Mouse (Mus musculus) liver, embryonic 13.5 days (tissue): ENCODE measurements around the gene Shank2. TPM values are rescaled to one million over a fixed set of nuclear protein-coding genes. Genes with fewer than 3 reads are reported as not detected.
A peak's percentile ranks its signal among the peaks of the same experiment; 100 is the strongest.

Source experiments
- ATAC-seq: fragments of 200-750 bp; cut with Nextera tagmentation; 2 replicates; pipeline ENCODE4 v1.8.0; 2017; ENCODE audit warnings: low read depth, mild to moderate bottlenecking, moderate number of reproducible peaks, moderate library complexity
- DNase-seq: peaks from one replicate; pipeline ENCODE4 v3.0.0; 2022
- H3K27ac ChIP-seq: fragments of 300-500 bp; sonication (generic); 2 replicates; pipeline ENCODE4 v1.5.1; 2015; ENCODE audit warnings: moderate library complexity, mild to moderate bottlenecking, inconsistent platforms
- H3K27me3 ChIP-seq: fragments of 300-500 bp; sonication (generic); 2 replicates; pipeline ENCODE4 v1.6.1; 2015; ENCODE audit warnings: mild to moderate bottlenecking, inconsistent platforms
- H3K36me3 ChIP-seq: fragments of 300-500 bp; sonication (generic); 2 replicates; pipeline ENCODE4 v1.6.1; 2015; ENCODE audit warnings: mild to moderate bottlenecking, inconsistent platforms
- H3K4me1 ChIP-seq: fragments of 300-500 bp; sonication (generic); replicated peaks from 2 replicates; pipeline ENCODE4 v1.6.1; 2015; ENCODE audit warnings: inconsistent platforms
- H3K4me2 ChIP-seq: fragments of 300-500 bp; sonication (generic); 2 replicates; pipeline ENCODE4 v1.6.1; 2015; ENCODE audit warnings: inconsistent platforms, mild to moderate bottlenecking, moderate library complexity
- H3K4me3 ChIP-seq: fragments of 300-500 bp; sonication (generic); replicated peaks from 2 replicates; pipeline ENCODE4 v1.5.1; 2015; ENCODE audit warnings: mild to moderate bottlenecking, inconsistent platforms
- H3K9ac ChIP-seq: fragments of 300-500 bp; sonication (generic); 2 replicates; pipeline ENCODE4 v1.6.1; 2015; ENCODE audit warnings: mild to moderate bottlenecking, inconsistent platforms
- H3K9me3 ChIP-seq: fragments of 300-500 bp; sonication (generic); replicated peaks from 2 replicates; pipeline ENCODE4 v1.6.1; 2016; ENCODE audit warnings: inconsistent platforms
- WGBS: fragments of 180-500 bp; shearing (Covaris S2); methylation state at CpG from one replicate; pipeline ENCODE4 v1.1.7; 2015; ENCODE audit not compliant: insufficient replicate concordance; 5-methylcytosine and 5-hydroxymethylcytosine counted together
- polyA plus RNA-seq: library from polyadenylated mRNA; unstranded; fragments of >200 nt; fragmentation: Nextera tagmentation; extraction: Ambion mirVana; gene quantifications from 2 replicates; pipeline ENCODE4 v1.2.1, GENCODE M21; 2015

Gene Shank2
- 0.22 and 0.30 TPM in 2 replicates for polyA plus RNA-seq

DNA sequence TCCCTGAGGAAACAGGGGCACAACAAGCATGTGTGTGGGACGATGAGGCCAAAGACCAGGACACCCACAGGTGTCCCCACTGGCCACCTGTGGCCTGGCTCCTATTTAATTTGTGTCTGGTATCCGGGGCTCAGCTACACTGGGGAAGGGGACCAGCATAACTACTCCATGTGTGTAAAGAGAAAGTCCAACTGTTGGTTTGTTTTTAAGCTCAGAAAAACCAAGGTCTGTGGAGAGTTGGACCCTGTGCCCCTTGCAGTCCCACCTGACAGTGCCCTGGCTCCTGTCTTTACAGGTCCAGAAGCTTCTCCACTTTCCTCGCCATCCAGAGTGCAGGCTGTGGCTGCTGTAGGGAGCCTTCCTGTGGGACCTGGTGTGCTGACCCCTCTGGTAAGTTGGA, at the start of gene Shank2:
Gene Shank2 (plus strand): TSS at position 301 of the 400 bp plus-strand sequence.
- ATAC-seq, result no peak
- Histone ChIP-seq H3K9me3 (no peaks in the 10 kb centered on the region), H3K27me3 (no peaks in the 10 kb centered on the region), H3K36me3 (no peaks in the 10 kb centered on the region), H3K9ac (no peak within 1 kb of the TSS), H3K27ac (no peak within 1 kb of the TSS), H3K4me3 (no peak within 1 kb of the TSS), H3K4me1 (no peaks in the 10 kb centered on the region), H3K4me2 (no peak within 1 kb of the TSS)
- 56% methylated on average over 3 of the region's 3 CpGs for WGBS
- no peak for DNase-seq

- Histone ChIP-seq H3K9ac (no peak overlapping the region), H3K4me1 (0 out of 2 replicates have a peak, but pooled peaks cover 4% of the 10 kb centered on the region), H3K27ac (no peak overlapping the region), H3K4me2 (no peak overlapping the region), H3K4me3 (no peak overlapping the region), H3K36me3 (no peaks in the 10 kb centered on the region), H3K27me3 (no peaks in the 10 kb centered on the region), H3K9me3 (peaks cover 1% of the 10 kb centered on the region; the same call in 1 of the 2 replicates)
- 59% methylated on average over 3 of the region's 3 CpGs for WGBS
- DNase-seq (no peak), ATAC-seq (no peak)
These were observed 49.6 kb upstream of the Shank2 start for GRCm38 (mm10) chr7:143952130-143952529.

DNA sequence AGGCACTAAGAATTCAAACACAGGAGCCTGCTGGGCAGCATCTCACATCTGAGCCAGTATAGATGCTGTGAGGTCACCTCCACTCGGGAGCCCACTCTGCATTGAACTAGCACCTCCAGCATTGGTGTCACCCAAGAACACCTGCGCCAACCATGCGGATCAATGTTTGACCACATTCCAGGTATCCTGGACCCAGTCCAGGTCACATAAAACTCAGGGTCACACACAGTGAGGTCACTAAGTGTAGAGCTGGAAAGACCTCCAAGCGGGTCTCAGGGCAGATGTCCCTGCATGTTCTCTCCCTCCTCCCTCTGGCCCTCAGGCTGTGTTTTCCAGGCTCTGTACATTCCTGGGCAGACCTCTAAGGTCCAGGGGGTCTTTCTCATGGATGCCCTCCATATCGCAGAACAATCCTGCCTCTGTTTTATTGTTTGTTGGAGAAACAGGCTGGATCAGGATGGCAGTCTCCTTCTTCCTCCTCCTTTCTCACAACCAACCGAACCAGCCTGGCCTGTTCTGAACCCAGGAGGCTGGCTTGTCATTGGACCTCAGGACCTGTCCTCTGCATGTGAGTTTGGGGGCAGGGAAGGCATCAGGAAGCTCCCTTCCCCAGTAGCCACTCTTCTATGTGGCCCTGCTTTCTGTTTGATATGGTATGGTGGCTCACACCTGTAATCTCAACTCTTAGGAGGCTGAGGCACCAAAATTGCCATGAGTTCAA, 45.0 kb upstream of the Shank2 start:
- Histone ChIP-seq H3K9me3 (no peaks in the 10 kb centered on the region), H3K4me3 (no peak overlapping the region), H3K9ac (no peak overlapping the region), H3K36me3 (no peaks in the 10 kb centered on the region), H3K4me2 (no peak overlapping the region), H3K27me3 (no peaks in the 10 kb centered on the region), H3K4me1 (0 out of 2 replicates have a peak, but pooled peaks cover 4% of the 10 kb centered on the region), H3K27ac (no peak overlapping the region)
- DNase-seq (no peak), ATAC-seq (no peak)
- WGBS, result 57% methylated on average over 6 of the region's 6 CpGs

GRCm38 (mm10) chr7:143958030-143958565, 43.6 kb upstream of the Shank2 start:
- Histone ChIP-seq H3K4me2 (no peak overlapping the region), H3K9ac (no peak overlapping the region), H3K4me3 (no peak overlapping the region), H3K27ac (no peak overlapping the region), H3K36me3 (no peaks in the 10 kb centered on the region), H3K27me3 (no peaks in the 10 kb centered on the region), H3K4me1 (0 out of 2 replicates have a peak, but pooled peaks cover 4% of the 10 kb centered on the region), H3K9me3 (no peaks in the 10 kb centered on the region)
- DNase-seq, result no peak
- ATAC-seq, result no peak
- WGBS, result 54% methylated on average over 11 of the region's 11 CpGs

DNA sequence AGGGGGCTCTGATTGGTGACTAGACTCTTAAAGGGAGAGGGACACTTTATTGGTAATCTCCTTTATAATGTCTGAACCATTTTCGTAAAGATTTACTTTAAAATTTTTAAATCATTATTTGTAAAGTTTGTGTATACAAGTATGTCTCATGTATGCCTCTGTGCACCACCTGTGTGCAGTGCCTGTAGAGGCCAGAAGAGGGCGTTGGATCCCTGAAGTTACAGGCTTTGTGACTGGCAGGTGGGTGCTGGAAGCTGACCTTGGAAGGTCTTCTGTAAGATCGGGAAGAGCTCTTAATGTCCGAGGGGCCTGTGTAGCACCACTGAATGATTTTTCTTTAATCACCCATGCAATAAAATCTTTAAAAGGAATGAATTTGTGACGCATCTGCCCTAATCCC, 37.9 kb upstream of the Shank2 start:
- no peaks in the 10 kb centered on the region for H3K27me3 ChIP-seq
- H3K9me3 ChIP-seq, result no peaks in the 10 kb centered on the region
- ATAC-seq, result no peak
- no peak overlapping the region for H3K4me3 ChIP-seq
- H3K36me3 ChIP-seq, result no peaks in the 10 kb centered on the region
- no peak overlapping the region for H3K9ac ChIP-seq
- no peaks in the 10 kb centered on the region for H3K4me1 ChIP-seq
- DNase-seq, result no peak
- WGBS, result 62% methylated on average over 5 of the region's 5 CpGs
- no peak overlapping the region for H3K27ac ChIP-seq
- H3K4me2 ChIP-seq, result no peak overlapping the region

DNA sequence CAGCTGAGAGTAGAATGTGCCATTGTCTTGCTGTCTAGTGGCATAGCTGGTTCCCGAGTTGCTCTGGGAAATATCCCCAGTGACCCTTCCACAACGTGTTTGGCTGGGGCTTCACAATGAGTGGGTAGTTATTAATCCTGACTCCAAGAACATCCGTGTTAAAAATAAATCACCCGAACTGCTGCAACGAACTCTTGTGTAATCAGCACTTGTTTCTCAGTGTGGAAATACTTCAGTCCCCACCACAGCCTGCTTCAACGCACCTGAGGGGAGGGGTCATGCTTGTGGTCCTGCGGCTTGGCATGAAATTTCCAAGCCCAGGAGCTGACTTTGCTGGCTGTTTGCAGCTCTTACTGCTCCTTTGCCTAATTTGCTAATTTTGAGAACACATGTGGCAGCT, 35.1 kb upstream of the Shank2 start:
- ATAC-seq (no peak), DNase-seq (no peak)
- no peaks in the 10 kb centered on the region for H3K4me1 ChIP-seq
- H3K36me3 ChIP-seq, result no peaks in the 10 kb centered on the region
- no peak overlapping the region for H3K4me3 ChIP-seq
- no peaks in the 10 kb centered on the region for H3K27me3 ChIP-seq
- 61% methylated on average over 7 of the region's 7 CpGs for WGBS
- no peak overlapping the region for H3K27ac ChIP-seq
- H3K9ac ChIP-seq, result no peak overlapping the region
- no peak overlapping the region for H3K4me2 ChIP-seq
- H3K9me3 ChIP-seq, result no peaks in the 10 kb centered on the region

DNA sequence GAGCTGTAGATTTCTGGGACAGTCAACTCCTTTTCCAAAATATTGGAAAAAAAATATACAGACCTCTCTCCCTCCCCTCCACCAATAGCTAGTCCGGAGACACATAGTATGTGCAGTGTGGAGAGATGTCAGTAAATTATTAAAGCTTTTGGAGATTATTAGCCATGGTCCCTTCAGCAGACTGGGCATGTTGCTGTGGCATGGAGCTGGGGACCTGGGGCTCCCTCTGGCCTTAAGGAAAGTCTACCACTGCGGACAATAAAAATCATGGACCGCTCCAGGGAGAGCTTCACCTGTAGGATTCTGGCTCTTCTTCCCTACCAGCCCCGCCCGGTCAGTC, 24.3 kb upstream of the Shank2 start:
- no peaks in the 10 kb centered on the region for H3K36me3 ChIP-seq
- no peaks in the 10 kb centered on the region for H3K9me3 ChIP-seq
- H3K9ac ChIP-seq, result no peak overlapping the region
- no peaks in the 10 kb centered on the region; the same call in 1 of the 2 replicates for H3K4me1 ChIP-seq
- DNase-seq (no peak), ATAC-seq (no peak)
- H3K27ac ChIP-seq, result no peak overlapping the region
- peak overlapping the region; percentile 51 for H3K4me3 ChIP-seq
- WGBS, result 14% methylated on average over 5 of the region's 5 CpGs
- peaks cover 63% of the 10 kb centered on the region for H3K27me3 ChIP-seq
- peak overlapping the region; percentile 57; the same call in 1 of the 2 replicates for H3K4me2 ChIP-seq

DNA sequence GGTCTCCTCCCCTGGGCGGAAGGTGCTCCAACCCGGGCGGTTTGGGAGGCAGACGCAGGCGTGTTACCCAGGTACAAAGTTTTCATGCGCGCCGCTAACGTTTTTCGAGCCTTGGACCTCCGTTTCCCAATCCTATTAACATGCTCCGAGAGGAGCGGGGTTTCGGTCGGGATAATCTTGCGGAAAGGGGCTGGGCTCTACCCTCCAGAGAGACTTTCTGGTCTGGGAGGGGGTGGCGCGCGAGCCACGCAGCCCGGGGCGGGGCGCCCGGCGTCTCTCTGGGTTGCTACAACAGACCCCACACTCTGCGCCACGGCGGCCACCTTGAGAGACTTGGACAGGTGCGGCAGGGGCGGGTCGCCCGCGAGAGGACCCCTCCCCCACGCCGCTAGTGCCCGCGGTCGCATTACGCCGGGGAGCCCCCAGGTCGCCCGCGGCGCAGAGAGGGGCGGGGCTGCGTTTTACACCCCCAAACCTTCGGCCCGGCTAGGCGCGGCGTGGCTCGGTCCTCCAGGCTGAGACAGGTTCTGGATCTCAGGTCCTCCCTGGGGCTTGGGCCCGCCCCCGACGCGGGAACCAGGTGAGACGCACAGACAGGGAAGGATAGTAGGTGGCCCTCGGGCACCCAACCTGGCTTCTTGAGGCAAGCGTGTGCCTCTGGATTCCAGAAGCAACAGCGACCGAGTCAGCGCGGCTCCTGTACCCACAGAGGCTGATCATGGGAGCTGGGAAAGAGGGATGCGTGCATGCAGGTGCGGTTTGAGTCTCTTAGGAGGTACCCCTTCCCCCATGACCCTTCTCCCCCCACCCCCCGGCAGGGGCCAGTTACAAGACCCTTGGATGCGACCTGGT, 23.7 kb upstream of the Shank2 start:
- no peaks in the 10 kb centered on the region for H3K9me3 ChIP-seq
- no peak overlapping the region for H3K27ac ChIP-seq
- WGBS, result 4% methylated on average over 67 of the region's 67 CpGs
- H3K4me1 ChIP-seq, result no peaks in the 10 kb centered on the region; the same call in 1 of the 2 replicates
- peak overlapping the region; percentile 57 for H3K4me2 ChIP-seq
- no peak overlapping the region for H3K9ac ChIP-seq
- DNase-seq (no peak), ATAC-seq (peak; percentile 43)
- peak overlapping the region; percentile 51 for H3K4me3 ChIP-seq
- H3K27me3 ChIP-seq, result peaks cover 63% of the 10 kb centered on the region
- no peaks in the 10 kb centered on the region for H3K36me3 ChIP-seq

- peaks cover 63% of the 10 kb centered on the region for H3K27me3 ChIP-seq
- WGBS, result 2% methylated on average over 50 of the region's 50 CpGs
- ATAC-seq, result peak; percentile 53; the same call in 1 of the 2 replicates
These were observed 22.9 kb upstream of the Shank2 start for GRCm38 (mm10) chr7:143978741-143979371.

GRCm38 (mm10) chr7:143979986-143980385, 21.7 kb upstream of the Shank2 start:
- 39% methylated on average over 5 of the region's 5 CpGs for WGBS
- Histone ChIP-seq H3K4me3 (no peak overlapping the region), H3K9ac (no peak overlapping the region), H3K27me3 (peaks cover 63% of the 10 kb centered on the region), H3K9me3 (no peaks in the 10 kb centered on the region), H3K27ac (no peak overlapping the region), H3K4me1 (no peaks in the 10 kb centered on the region; the same call in 1 of the 2 replicates), H3K36me3 (no peaks in the 10 kb centered on the region), H3K4me2 (peak overlapping the region; percentile 17; the same call in 1 of the 2 replicates)
- DNase-seq, result no peak
- ATAC-seq, result no peak

More at GRCm38 (mm10) chr7:143978741-143979371, 22.9 kb upstream of the Shank2 start:
- Histone ChIP-seq H3K4me1 (no peaks in the 10 kb centered on the region; the same call in 1 of the 2 replicates), H3K4me2 (peak overlapping the region; percentile 57), H3K4me3 (peak overlapping the region; percentile 51), H3K36me3 (no peaks in the 10 kb centered on the region), H3K27ac (no peak overlapping the region), H3K9ac (0 out of 2 replicates have a peak overlapping the region, but pooled peaks have one; percentile 23), H3K9me3 (no peaks in the 10 kb centered on the region)
- peak; percentile 23 for DNase-seq

DNA sequence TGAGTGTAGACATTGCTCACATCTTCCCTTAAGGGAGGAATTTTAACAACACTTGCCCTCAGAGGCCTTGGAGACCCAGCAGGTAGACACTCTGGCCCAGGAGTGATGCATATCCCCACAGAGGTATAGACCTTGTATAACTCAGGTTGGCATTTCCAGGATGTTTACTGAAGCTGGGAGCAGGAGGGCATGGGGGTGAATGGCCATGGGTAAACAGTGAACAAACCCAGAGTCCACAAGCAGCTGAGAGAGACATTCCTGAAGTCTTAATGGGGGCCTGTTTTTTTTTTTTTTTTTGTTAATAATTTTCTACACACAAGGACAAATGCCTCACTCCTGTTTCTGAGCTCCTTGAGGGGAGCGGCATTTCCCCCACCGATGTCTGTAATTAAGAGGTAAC, 15.4 kb upstream of the Shank2 start:
- no peak overlapping the region for H3K27ac ChIP-seq
- no peak overlapping the region for H3K4me3 ChIP-seq
- peaks cover 5% of the 10 kb centered on the region; the same call in 1 of the 2 replicates for H3K27me3 ChIP-seq
- no peak overlapping the region for H3K9ac ChIP-seq
- H3K36me3 ChIP-seq, result no peaks in the 10 kb centered on the region
- no peaks in the 10 kb centered on the region for H3K9me3 ChIP-seq
- no peak for ATAC-seq
- H3K4me2 ChIP-seq, result no peak overlapping the region
- no peaks in the 10 kb centered on the region for H3K4me1 ChIP-seq
- DNase-seq, result no peak
- 67% methylated on average over 2 of the region's 2 CpGs for WGBS
